ENCODE assay signal across 8 mouse cellular contexts in genomic region chr11:81779881-81780280, GRCm38 (mm10).
A peak's percentile ranks its signal among the peaks of the same experiment; 100 is the strongest.
DNase-seq lines count a peak whose midpoint lies in the region; ATAC-seq and TF ChIP-seq lines count a peak whose summit lies in the region.
"Had no signal": no experiment of that assay in that cellular context is flagged by ENCODE, and none has a peak within 500 bp of the region (broad histone marks: within the 10 kb centered on the region; RNA-seq: fewer than 3 reads in every experiment).

No protein-coding gene starts in this region.

- no peaks in the 10 kb centered on the region for H3K36me3 ChIP-seq in liver, postnatal 0 days (replicated peaks; ENCODE audit: insufficient read depth, low read length)
- no peaks in the 10 kb centered on the region for H3K36me3 ChIP-seq in intestine, postnatal 0 days (ENCODE audit: control insufficient read depth, insufficient read depth)
- H3K36me3 ChIP-seq: limb, embryonic 15.5 days had no signal

- H3K4me1 ChIP-seq in liver, postnatal 0 days (ENCODE audit: insufficient read depth), result no peaks in the 10 kb centered on the region
- H3K4me1 ChIP-seq in intestine, postnatal 0 days (replicated peaks; ENCODE audit: control insufficient read depth, insufficient read depth, low read length), result no peaks in the 10 kb centered on the region
- H3K4me1 ChIP-seq: limb, embryonic 15.5 days had no signal

- H3K27ac ChIP-seq in layer of hippocampus, adult 2 months, result no peak overlapping the region
- no peak overlapping the region for H3K27ac ChIP-seq in liver, postnatal 0 days (ENCODE audit: low read depth)
- H3K27ac ChIP-seq in intestine, postnatal 0 days (ENCODE audit: low read depth, low read length), result no peak overlapping the region
- H3K27ac ChIP-seq: limb, embryonic 15.5 days had no signal

- no peak overlapping the region for H3K4me2 ChIP-seq in liver, postnatal 0 days (ENCODE audit: low read depth, low read length)
- no peak overlapping the region for H3K4me2 ChIP-seq in intestine, postnatal 0 days (replicated peaks; ENCODE audit: low read depth)
- H3K4me2 ChIP-seq: limb, embryonic 15.5 days had no signal

- ATAC-seq in megakaryocyte, adult 5-6 weeks (ENCODE audit: poor library complexity, severe bottlenecking), result no peak
- ATAC-seq in liver, postnatal 0 days, result no peak
- no peak for ATAC-seq in intestine, postnatal 0 days

- no peak for TF ChIP-seq EP300 in liver, postnatal 0 days (IDR thresholded peaks at IDR 0.05; ENCODE audit: low read depth)

- H3K9ac ChIP-seq in liver, postnatal 0 days (replicated peaks), result no peak overlapping the region
- no peak overlapping the region for H3K9ac ChIP-seq in intestine, postnatal 0 days (ENCODE audit: low read depth, low read length)
- H3K9ac ChIP-seq: limb, embryonic 15.5 days had no signal

- H3K4me3 ChIP-seq in layer of hippocampus, adult 2 months, result no peak overlapping the region
- no peak overlapping the region for H3K4me3 ChIP-seq in liver, postnatal 0 days (ENCODE audit: low read depth, low read length)
- H3K4me3 ChIP-seq in intestine, postnatal 0 days (ENCODE audit: low read depth, low read length), result no peak overlapping the region
- H3K4me3 ChIP-seq: limb, embryonic 15.5 days had no signal

- H3K27me3 ChIP-seq in liver, postnatal 0 days (ENCODE audit: insufficient read depth, low read length), result no peaks in the 10 kb centered on the region
- no peaks in the 10 kb centered on the region for H3K27me3 ChIP-seq in intestine, postnatal 0 days (replicated peaks; ENCODE audit: control insufficient read depth, insufficient read depth, low read length)

- H3K9me3 ChIP-seq in liver, postnatal 0 days (ENCODE audit: low read length), result no peaks in the 10 kb centered on the region
- no peaks in the 10 kb centered on the region for H3K9me3 ChIP-seq in intestine, postnatal 0 days (ENCODE audit: control insufficient read depth)
- H3K9me3 ChIP-seq: limb, embryonic 15.5 days had no signal

- DNase-seq in urinary bladder, postnatal 14 days (ENCODE audit: low spot score), result peak; percentile 12
- DNase-seq in urinary bladder, adult 18-20 months (ENCODE audit: low spot score in 2 of 2), result no peak
- DNase-seq in frontal cortex, adult 2 months (ENCODE audit: extremely low spot score in 1 of 2, low spot score in 1 of 2), result peak; percentile 34 to 74
- DNase-seq in layer of hippocampus, adult 2 months (ENCODE audit: low spot score in 2 of 2), result peak; percentile 25 to 26
- DNase-seq in liver, postnatal 0 days, result no peak

- TF ChIP-seq CTCF in layer of hippocampus, adult 2 months (conservative IDR thresholded peaks at IDR 0.05), result no peak
- TF ChIP-seq CTCF in liver, postnatal 0 days (IDR thresholded peaks at IDR 0.05; ENCODE audit: low read depth), result no peak
- no peak for TF ChIP-seq CTCF in intestine, postnatal 0 days (IDR thresholded peaks at IDR 0.05; ENCODE audit: low read depth)

- 74% methylated on average over 7 of the region's 7 CpGs for WGBS in liver, postnatal 0 days (ENCODE audit: insufficient replicate concordance)
- WGBS in intestine, postnatal 0 days, result 84% methylated on average over 7 of the region's 7 CpGs

Comparison
In these comparisons a context has a peak if more than half of its experiments do, and no peak if none do; other contexts are left out.
1. DNase-seq: peak in urinary bladder, postnatal 14 days (single experiment), frontal cortex, adult 2 months (2 of 2) and layer of hippocampus, adult 2 months (2 of 2); none in urinary bladder, adult 18-20 months (0 of 2) and liver, postnatal 0 days (single experiment).